ENCODE assay signal across 20 mouse cellular contexts in genomic region chr10:119130676-119131075, GRCm38 (mm10).
"Had no signal": no experiment of that assay in that cellular context is flagged by ENCODE, and none has a peak within 500 bp of the region (broad histone marks: within the 10 kb centered on the region; RNA-seq: fewer than 3 reads in every experiment).

No protein-coding gene starts in this region.

- H3K9me3 ChIP-seq: midbrain, embryonic 10.5 days; midbrain, embryonic 12.5 days; neural tube, embryonic 13.5 days; neural tube, embryonic 15.5 days had no signal

- H3K27me3 ChIP-seq: midbrain, embryonic 12.5 days; neural tube, embryonic 13.5 days; neural tube, embryonic 15.5 days had no signal

- H3K4me3 ChIP-seq: midbrain, embryonic 10.5 days; midbrain, embryonic 12.5 days; myocyte; neural tube, embryonic 13.5 days; neural tube, embryonic 15.5 days had no signal

- H3K4me2 ChIP-seq: lung, embryonic 14.5 days; midbrain, embryonic 12.5 days; neural tube, embryonic 13.5 days; neural tube, embryonic 15.5 days had no signal

- ATAC-seq: midbrain, embryonic 16.5 days had no signal

- H3K36me3 ChIP-seq: midbrain, embryonic 10.5 days; midbrain, embryonic 12.5 days; neural tube, embryonic 13.5 days; neural tube, embryonic 15.5 days had no signal

- H3K27ac ChIP-seq: liver, embryonic 14.5 days; midbrain, embryonic 10.5 days; midbrain, embryonic 12.5 days; neural tube, embryonic 13.5 days; neural tube, embryonic 15.5 days had no signal

- DNase-seq: lung, adult 18-20 months; lung, embryonic 14.5 days; lung, postnatal 10 days; lung, postnatal 4 days; midbrain, embryonic 14.5 days; retina, postnatal 1 day; right cerebral cortex, adult 18-20 months; right cerebral cortex, postnatal 25 days; right cerebral cortex, postnatal 4 days; spleen, adult 18-20 months; thymus, adult 2 months; thymus, postnatal 14 days; thymus, postnatal 36 days had no signal

- H3K9ac ChIP-seq: liver, embryonic 14.5 days; lung, embryonic 14.5 days; midbrain, embryonic 12.5 days; neural tube, embryonic 13.5 days; neural tube, embryonic 15.5 days had no signal
